Comparison of ENCODE assay signal across 21 mouse cellular contexts in genomic region chr19:53492528-53492927, GRCm38 (mm10). TPM values are rescaled to one million over a fixed set of nuclear protein-coding genes. Genes with fewer than 3 reads are reported as not detected.
DNase-seq lines count a peak whose midpoint lies in the region; ATAC-seq and TF ChIP-seq lines count a peak whose summit lies in the region.
"Had no signal": no experiment of that assay in that cellular context is flagged by ENCODE, and none has a peak within 500 bp of the region (broad histone marks: within the 10 kb centered on the region; RNA-seq: fewer than 3 reads in every experiment).

No protein-coding gene starts in this region.

- H3K4me3 ChIP-seq in liver, postnatal 0 days (ENCODE audit: low read depth, low read length), result no peak overlapping the region
- no peak overlapping the region for H3K4me3 ChIP-seq in liver, embryonic 14.5 days (ENCODE audit: insufficient read depth in 1 of 2, low read depth in 2 of 2, low read length in 2 of 2)
- H3K4me3 ChIP-seq in forebrain, embryonic 13.5 days, result no peak overlapping the region
- H3K4me3 ChIP-seq: embryonic facial prominence, embryonic 10.5 days; heart, adult 2 months; heart, embryonic 12.5 days; hindbrain, embryonic 12.5 days had no signal

- no peak overlapping the region for H3K4me2 ChIP-seq in liver, postnatal 0 days (ENCODE audit: low read depth, low read length)
- H3K4me2 ChIP-seq in liver, embryonic 14.5 days (ENCODE audit: low read depth), result no peak overlapping the region
- no peak overlapping the region for H3K4me2 ChIP-seq in forebrain, embryonic 13.5 days
- H3K4me2 ChIP-seq: heart, embryonic 12.5 days; hindbrain, embryonic 12.5 days had no signal

- ATAC-seq in liver, postnatal 0 days, result no peak
- ATAC-seq in common myeloid progenitor, adult 5-6 weeks (replicated peaks; ENCODE audit: low read depth, poor library complexity, severe bottlenecking), result peak; percentile 52; the same call in 1 of the 2 replicates
- no peak; the same call in 1 of the 2 replicates for ATAC-seq in liver, embryonic 14.5 days (ENCODE audit: insufficient read depth)
- ATAC-seq in forebrain, embryonic 13.5 days, result no peak
- ATAC-seq: forebrain, embryonic 14.5 days; hindbrain, embryonic 16.5 days; inflammation-experienced regulatory T-cells, adult 6 months had no signal

- H3K27ac ChIP-seq in liver, postnatal 0 days (ENCODE audit: low read depth), result no peak overlapping the region
- no peak overlapping the region for H3K27ac ChIP-seq in liver, embryonic 14.5 days
- no peak overlapping the region for H3K27ac ChIP-seq in forebrain, embryonic 13.5 days
- H3K27ac ChIP-seq: embryonic facial prominence, embryonic 10.5 days; hindbrain, embryonic 12.5 days had no signal

- H3K4me1 ChIP-seq in liver, postnatal 0 days (ENCODE audit: insufficient read depth), result peaks cover 3% of the 10 kb centered on the region; the same call in 1 of the 2 replicates
- no peaks in the 10 kb centered on the region; a peak in 1 of 4 replicates for H3K4me1 ChIP-seq in liver, embryonic 14.5 days (replicated peaks; ENCODE audit: control insufficient read depth in 2 of 2, insufficient read depth in 2 of 2, low read length in 1 of 2)
- H3K4me1 ChIP-seq in forebrain, embryonic 13.5 days, result no peaks in the 10 kb centered on the region
- H3K4me1 ChIP-seq: hindbrain, embryonic 12.5 days had no signal

- TF ChIP-seq CTCF in liver, postnatal 0 days (IDR thresholded peaks at IDR 0.05; ENCODE audit: low read depth), result no peak
- no peak for TF ChIP-seq CTCF in liver, embryonic 14.5 days (IDR thresholded peaks at IDR 0.05; ENCODE audit: low read depth)

- H3K36me3 ChIP-seq in liver, postnatal 0 days (replicated peaks; ENCODE audit: insufficient read depth, low read length), result no peaks in the 10 kb centered on the region
- H3K36me3 ChIP-seq in liver, embryonic 14.5 days (replicated peaks; ENCODE audit: control insufficient read depth, insufficient read depth, low read depth), result no peaks in the 10 kb centered on the region
- no peaks in the 10 kb centered on the region for H3K36me3 ChIP-seq in forebrain, embryonic 13.5 days (ENCODE audit: poor library complexity, severe bottlenecking)
- H3K36me3 ChIP-seq: embryonic facial prominence, embryonic 10.5 days; heart, embryonic 12.5 days; hindbrain, embryonic 12.5 days had no signal

- no peak for TF ChIP-seq EP300 in liver, postnatal 0 days (IDR thresholded peaks at IDR 0.05; ENCODE audit: low read depth)
- TF ChIP-seq EP300 in liver, embryonic 14.5 days (IDR thresholded peaks at IDR 0.05; ENCODE audit: low read depth), result no peak

- no peaks in the 10 kb centered on the region for H3K27me3 ChIP-seq in liver, postnatal 0 days (ENCODE audit: insufficient read depth, low read length)
- H3K27me3 ChIP-seq in liver, embryonic 14.5 days (ENCODE audit: control insufficient read depth, insufficient read depth, low read length), result no peaks in the 10 kb centered on the region
- H3K27me3 ChIP-seq in forebrain, embryonic 13.5 days, result no peaks in the 10 kb centered on the region
- H3K27me3 ChIP-seq: CH12.LX; heart, embryonic 12.5 days; hindbrain, embryonic 12.5 days had no signal

- no peak overlapping the region for H3K9ac ChIP-seq in liver, postnatal 0 days (replicated peaks)
- no peak overlapping the region for H3K9ac ChIP-seq in liver, embryonic 14.5 days (replicated peaks)
- H3K9ac ChIP-seq in forebrain, embryonic 13.5 days, result no peak overlapping the region
- H3K9ac ChIP-seq: heart, embryonic 12.5 days; hindbrain, embryonic 12.5 days had no signal

- peak; percentile 18 for DNase-seq in liver
- DNase-seq in liver, postnatal 0 days, result no peak
- peak in 2 of 3 experiments; percentile 11 to 15 for DNase-seq in liver, embryonic 14.5 days (ENCODE audit: low read depth in 3 of 3, low spot score in 3 of 3)
- DNase-seq in kidney, postnatal 10 days, result no peak
- no peak for DNase-seq in layer of hippocampus, adult 11-12 months (ENCODE audit: low spot score)
- DNase-seq: adrenal gland, adult 8-10 months; adrenal gland, postnatal 36 days; cerebellum, adult 11-12 months; cerebellum, adult 9-10 months; gastrocnemius, postnatal 10 days; heart, adult 2 months; heart, postnatal 4 days had no signal

- 56% methylated on average over 4 of the region's 4 CpGs for WGBS in liver, postnatal 0 days (ENCODE audit: insufficient replicate concordance)
- 18% methylated on average over 4 of the region's 4 CpGs for WGBS in liver, embryonic 14.5 days (ENCODE audit: insufficient replicate concordance)
- 89% methylated on average over 4 of the region's 4 CpGs for WGBS in forebrain, embryonic 13.5 days

- H3K9me3 ChIP-seq in liver, postnatal 0 days (ENCODE audit: low read length), result no peaks in the 10 kb centered on the region
- no peaks in the 10 kb centered on the region for H3K9me3 ChIP-seq in liver, embryonic 14.5 days (ENCODE audit: control insufficient read depth, low read length)
- H3K9me3 ChIP-seq in forebrain, embryonic 13.5 days (replicated peaks), result no peaks in the 10 kb centered on the region
- H3K9me3 ChIP-seq: embryonic facial prominence, embryonic 10.5 days; heart, embryonic 12.5 days; hindbrain, embryonic 12.5 days had no signal

RNA-seq across cellular contexts. Expression of gene Dusp5, which starts 36.4 kb away (rescaled TPM):
- 2.7 and 3.4 TPM in 2 replicates for polyA plus RNA-seq in liver, postnatal 0 days (2015; fragmentation: Nextera tagmentation; extraction: Ambion mirVana)
- total RNA-seq in common myeloid progenitor, adult 5-6 weeks (2017), result 16.6 and 19.8 TPM in 2 replicates
- 1.0 and 1.3 TPM in 2 replicates for polyA plus RNA-seq in liver, embryonic 14.5 days (2012; rRNA removed)
- polyA plus RNA-seq in liver, embryonic 14.5 days (2014; fragmentation: Nextera tagmentation; extraction: Ambion mirVana), result 1.8 and 1.9 TPM in 2 replicates
- polyA plus RNA-seq in forebrain, embryonic 13.5 days (2015; fragmentation: Nextera tagmentation; extraction: Ambion mirVana), result 1.5 and 1.8 TPM in 2 replicates

Comparison
In these comparisons a context has a peak if more than half of its experiments do, and no peak if none do; other contexts are left out.
1. DNase-seq: peak in liver (single experiment) and liver, embryonic 14.5 days (2 of 3); none in liver, postnatal 0 days (single experiment), kidney, postnatal 10 days (single experiment) and layer of hippocampus, adult 11-12 months (single experiment).